Mouse (Mus musculus): ENCODE measurements around the gene Arid1b. TPM values are rescaled to one million over a fixed set of nuclear protein-coding genes. Genes with fewer than 3 reads are reported as not detected.

Arid1b gene
- polyA plus RNA-seq, 1 experiment from 2014 or later, result 12.9 TPM

DNA sequence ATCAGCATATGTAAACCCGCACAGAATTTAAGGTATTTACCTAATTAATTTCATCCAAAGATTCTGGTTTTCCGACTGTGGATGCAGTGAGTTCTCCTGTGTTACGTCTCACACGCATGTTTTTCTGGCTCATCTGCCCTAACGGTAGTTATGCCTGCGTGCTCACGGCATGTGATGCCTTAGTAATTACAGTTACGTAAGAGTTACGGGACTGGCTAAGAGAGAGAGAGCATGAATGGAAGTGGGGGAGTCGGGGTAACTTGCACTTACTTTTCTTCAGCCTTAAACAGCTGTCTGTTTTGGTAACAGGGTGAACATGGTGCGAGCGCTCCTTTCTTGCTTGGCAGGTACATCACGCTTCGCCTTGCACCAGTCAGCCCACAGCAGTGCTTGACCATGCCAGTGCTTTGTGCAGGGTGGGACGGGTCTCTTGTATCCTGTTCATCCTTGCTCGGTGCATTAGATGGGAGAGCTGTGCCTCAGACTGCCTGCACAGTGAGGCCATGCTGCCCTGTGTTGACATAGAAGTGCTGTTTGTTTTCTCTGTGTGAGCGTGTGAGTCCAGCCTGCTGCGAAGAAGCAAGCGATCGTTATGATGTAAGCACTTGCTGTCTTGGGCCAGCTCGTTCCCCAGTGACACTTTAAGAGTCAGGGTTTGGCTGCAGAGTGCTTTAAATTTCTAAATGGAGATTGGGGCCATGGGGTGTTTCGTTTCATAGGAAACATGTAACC is 267.9 kb downstream of the Arid1b start:
- H3K36me3 ChIP-seq (replicated peaks; ENCODE audit: control insufficient read depth, insufficient read depth, low read depth, low read length), result no peaks in the 10 kb centered on the region
- no peak overlapping the region for H3K9ac ChIP-seq (replicated peaks; ENCODE audit: low read length)
- no peak overlapping the region for H3K4me2 ChIP-seq (ENCODE audit: low read depth, low read length)
- WGBS, result 78% methylated on average over 22 of the region's 22 CpGs
- H3K4me1 ChIP-seq (ENCODE audit: control insufficient read depth, insufficient read depth, low read length), result no peaks in the 10 kb centered on the region
- H3K4me3 ChIP-seq (ENCODE audit: low read depth, low read length), result no peak overlapping the region
- no peak for ATAC-seq (replicated peaks; ENCODE audit: insufficient number of reproducible peaks, low FRiP score, low TSS enrichment, low read depth)
- no peak overlapping the region for H3K27ac ChIP-seq (replicated peaks; ENCODE audit: low read depth, low read length)
- no peaks in the 10 kb centered on the region for H3K27me3 ChIP-seq (ENCODE audit: control insufficient read depth, insufficient read depth, low read length)
- H3K9me3 ChIP-seq (replicated peaks; ENCODE audit: control insufficient read depth, low read length), result no peaks in the 10 kb centered on the region
- no peak for DNase-seq (ENCODE audit: low spot score)

DNA sequence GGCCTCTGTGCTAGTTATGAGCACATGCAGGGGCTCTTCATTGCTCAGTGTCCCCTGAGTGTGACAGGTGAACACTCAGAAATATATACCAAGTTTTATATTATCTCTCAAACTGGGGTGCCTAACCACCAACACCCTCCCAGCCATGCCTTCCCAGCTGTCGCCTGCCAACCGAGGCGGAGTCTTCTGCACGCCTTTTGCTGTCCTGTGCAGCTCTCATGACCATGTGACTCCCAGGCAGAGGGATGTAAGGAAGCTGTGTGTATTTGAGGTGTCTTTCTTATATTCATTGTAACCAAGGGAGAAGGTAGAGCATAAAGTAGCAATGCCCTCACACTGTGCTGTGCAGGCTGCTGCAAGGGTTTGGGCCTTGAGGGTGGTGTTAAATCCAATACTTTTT is 268.7 kb downstream of the Arid1b start:
- Histone ChIP-seq H3K4me1 (ENCODE audit: control insufficient read depth, insufficient read depth, low read length) (no peaks in the 10 kb centered on the region), H3K4me2 (ENCODE audit: low read depth, low read length) (no peak overlapping the region), H3K9me3 (replicated peaks; ENCODE audit: control insufficient read depth, low read length) (no peaks in the 10 kb centered on the region), H3K27ac (replicated peaks; ENCODE audit: low read depth, low read length) (no peak overlapping the region), H3K27me3 (ENCODE audit: control insufficient read depth, insufficient read depth, low read length) (no peaks in the 10 kb centered on the region), H3K9ac (replicated peaks; ENCODE audit: low read length) (no peak overlapping the region), H3K36me3 (replicated peaks; ENCODE audit: control insufficient read depth, insufficient read depth, low read depth, low read length) (no peaks in the 10 kb centered on the region), H3K4me3 (ENCODE audit: low read depth, low read length) (no peak overlapping the region)
- 81% methylated on average over 4 of the region's 4 CpGs for WGBS
- ATAC-seq (replicated peaks; ENCODE audit: insufficient number of reproducible peaks, low FRiP score, low TSS enrichment, low read depth) (no peak), DNase-seq (ENCODE audit: low spot score) (no peak)

DNA sequence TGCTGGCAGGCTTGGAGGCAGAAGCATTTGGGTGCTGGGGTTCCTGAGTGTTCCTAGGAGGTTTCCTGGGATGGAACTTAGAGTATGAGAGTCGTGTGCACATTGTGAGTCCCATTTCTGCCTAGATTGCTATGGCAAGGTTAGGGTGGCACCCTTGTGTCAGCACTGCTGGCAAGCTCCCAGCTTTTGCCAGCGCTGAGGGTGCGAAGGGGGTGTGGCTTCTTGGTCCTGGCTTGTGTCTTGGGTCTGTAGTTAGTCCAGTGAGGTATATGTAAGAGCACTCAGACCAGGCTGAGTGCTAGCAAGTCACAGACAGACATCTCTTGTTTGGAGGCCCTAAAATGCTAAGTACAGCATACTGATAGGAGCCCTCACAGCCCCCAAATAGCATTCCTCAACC is 270.7 kb downstream of the Arid1b start:
- ATAC-seq (replicated peaks; ENCODE audit: insufficient number of reproducible peaks, low FRiP score, low TSS enrichment, low read depth), result no peak
- Histone ChIP-seq H3K9ac (replicated peaks; ENCODE audit: low read length) (no peak overlapping the region), H3K9me3 (replicated peaks; ENCODE audit: control insufficient read depth, low read length) (no peaks in the 10 kb centered on the region), H3K4me1 (ENCODE audit: control insufficient read depth, insufficient read depth, low read length) (no peaks in the 10 kb centered on the region), H3K4me2 (ENCODE audit: low read depth, low read length) (no peak overlapping the region), H3K4me3 (ENCODE audit: low read depth, low read length) (no peak overlapping the region), H3K27ac (replicated peaks; ENCODE audit: low read depth, low read length) (no peak overlapping the region), H3K27me3 (ENCODE audit: control insufficient read depth, insufficient read depth, low read length) (no peaks in the 10 kb centered on the region), H3K36me3 (replicated peaks; ENCODE audit: control insufficient read depth, insufficient read depth, low read depth, low read length) (no peaks in the 10 kb centered on the region)
- WGBS, result 96% methylated on average over 3 of the region's 3 CpGs
- DNase-seq (ENCODE audit: low spot score), result no peak

DNA sequence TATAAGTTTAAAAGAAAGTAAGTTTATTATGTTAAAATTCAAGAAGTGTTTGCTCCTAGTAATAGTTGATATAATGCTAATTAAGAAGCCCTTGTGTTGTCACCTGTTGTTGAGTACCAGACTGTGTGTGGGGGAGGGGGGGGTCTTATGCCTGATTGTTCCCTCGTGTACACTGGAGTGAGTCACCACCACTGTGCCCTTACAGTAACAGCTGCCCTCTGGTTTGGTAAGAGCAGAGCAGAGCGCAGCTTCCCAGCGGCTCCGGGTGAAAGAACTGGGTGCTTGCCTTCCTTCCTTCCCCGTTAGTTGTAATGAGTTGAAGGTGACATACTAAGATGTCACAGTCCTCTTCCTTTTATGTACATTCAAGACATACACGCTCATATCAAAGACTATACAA is 271.5 kb downstream of the Arid1b start:
- no peak for ATAC-seq (replicated peaks; ENCODE audit: insufficient number of reproducible peaks, low FRiP score, low TSS enrichment, low read depth)
- Histone ChIP-seq H3K4me3 (ENCODE audit: low read depth, low read length) (no peak overlapping the region), H3K27me3 (ENCODE audit: control insufficient read depth, insufficient read depth, low read length) (no peaks in the 10 kb centered on the region), H3K9me3 (replicated peaks; ENCODE audit: control insufficient read depth, low read length) (no peaks in the 10 kb centered on the region), H3K9ac (replicated peaks; ENCODE audit: low read length) (no peak overlapping the region), H3K36me3 (replicated peaks; ENCODE audit: control insufficient read depth, insufficient read depth, low read depth, low read length) (no peaks in the 10 kb centered on the region), H3K27ac (replicated peaks; ENCODE audit: low read depth, low read length) (no peak overlapping the region), H3K4me1 (ENCODE audit: control insufficient read depth, insufficient read depth, low read length) (no peaks in the 10 kb centered on the region), H3K4me2 (ENCODE audit: low read depth, low read length) (no peak overlapping the region)
- DNase-seq (ENCODE audit: low spot score), result no peak
- WGBS, result 91% methylated on average over 6 of the region's 6 CpGs

DNA sequence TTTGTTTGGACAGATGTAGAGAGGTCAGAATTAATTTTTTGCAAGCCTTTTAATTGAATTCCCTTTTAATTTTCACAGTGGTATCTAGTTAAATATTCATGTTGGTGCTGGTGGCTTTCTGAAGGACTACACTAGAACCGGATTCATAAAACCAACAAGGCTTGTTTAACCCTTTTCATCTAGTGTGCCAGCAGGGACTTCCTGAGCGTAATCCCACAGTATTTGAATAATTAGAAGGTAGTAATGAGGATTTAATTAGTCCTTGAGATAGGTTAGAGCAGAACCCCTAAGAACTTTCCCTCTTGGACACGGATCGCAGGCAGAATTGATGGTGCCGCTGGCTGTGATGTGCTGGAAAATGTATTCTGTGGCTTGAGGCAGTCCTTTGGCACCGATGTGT is 273.6 kb downstream of the Arid1b start:
- H3K36me3 ChIP-seq (replicated peaks; ENCODE audit: control insufficient read depth, insufficient read depth, low read depth, low read length), result no peaks in the 10 kb centered on the region
- 86% methylated on average over 6 of the region's 6 CpGs for WGBS
- DNase-seq (ENCODE audit: low spot score), result no peak

DNA sequence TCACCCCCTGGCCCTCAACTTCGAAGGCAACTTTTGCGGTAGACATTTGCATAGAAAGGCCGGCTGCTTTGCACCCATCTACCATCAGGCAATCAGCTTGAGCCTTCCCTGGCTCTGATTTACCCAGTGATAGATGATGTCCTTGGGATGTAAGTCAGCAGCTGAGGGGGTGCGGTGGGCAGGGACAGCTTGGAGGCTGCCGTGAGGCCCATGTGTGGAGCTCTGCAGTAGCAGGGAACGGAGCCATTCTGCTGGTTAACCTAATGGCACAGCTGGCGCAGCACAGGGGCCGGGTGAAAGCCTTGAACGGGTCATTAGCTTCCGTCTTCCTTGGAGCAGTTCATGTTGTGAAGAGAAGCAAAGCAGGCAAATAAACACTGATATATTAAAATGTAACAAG is 275.2 kb downstream of the Arid1b start:
- H3K4me1 ChIP-seq (ENCODE audit: control insufficient read depth, insufficient read depth, low read length), result no peaks in the 10 kb centered on the region
- H3K4me3 ChIP-seq (ENCODE audit: low read depth, low read length), result no peak overlapping the region
- H3K27me3 ChIP-seq (ENCODE audit: control insufficient read depth, insufficient read depth, low read length), result no peaks in the 10 kb centered on the region
- H3K36me3 ChIP-seq (replicated peaks; ENCODE audit: control insufficient read depth, insufficient read depth, low read depth, low read length), result no peaks in the 10 kb centered on the region
- H3K27ac ChIP-seq (replicated peaks; ENCODE audit: low read depth, low read length), result no peak overlapping the region
- H3K4me2 ChIP-seq (ENCODE audit: low read depth, low read length), result no peak overlapping the region
- WGBS, result 89% methylated on average over 10 of the region's 10 CpGs
- no peak overlapping the region for H3K9ac ChIP-seq (replicated peaks; ENCODE audit: low read length)
- DNase-seq (ENCODE audit: low spot score) (no peak), ATAC-seq (replicated peaks; ENCODE audit: insufficient number of reproducible peaks, low FRiP score, low TSS enrichment, low read depth) (no peak)
- H3K9me3 ChIP-seq (replicated peaks; ENCODE audit: control insufficient read depth, low read length), result no peaks in the 10 kb centered on the region

More for the DNA sequence above, 273.6 kb downstream of the Arid1b start:
- Histone ChIP-seq H3K9me3 (replicated peaks; ENCODE audit: control insufficient read depth, low read length) (no peaks in the 10 kb centered on the region), H3K27me3 (ENCODE audit: control insufficient read depth, insufficient read depth, low read length) (no peaks in the 10 kb centered on the region), H3K4me3 (ENCODE audit: low read depth, low read length) (no peak overlapping the region), H3K27ac (replicated peaks; ENCODE audit: low read depth, low read length) (no peak overlapping the region), H3K4me1 (ENCODE audit: control insufficient read depth, insufficient read depth, low read length) (no peaks in the 10 kb centered on the region), H3K4me2 (ENCODE audit: low read depth, low read length) (no peak overlapping the region), H3K9ac (replicated peaks; ENCODE audit: low read length) (no peak overlapping the region)
- ATAC-seq (replicated peaks; ENCODE audit: insufficient number of reproducible peaks, low FRiP score, low TSS enrichment, low read depth), result no peak

DNA sequence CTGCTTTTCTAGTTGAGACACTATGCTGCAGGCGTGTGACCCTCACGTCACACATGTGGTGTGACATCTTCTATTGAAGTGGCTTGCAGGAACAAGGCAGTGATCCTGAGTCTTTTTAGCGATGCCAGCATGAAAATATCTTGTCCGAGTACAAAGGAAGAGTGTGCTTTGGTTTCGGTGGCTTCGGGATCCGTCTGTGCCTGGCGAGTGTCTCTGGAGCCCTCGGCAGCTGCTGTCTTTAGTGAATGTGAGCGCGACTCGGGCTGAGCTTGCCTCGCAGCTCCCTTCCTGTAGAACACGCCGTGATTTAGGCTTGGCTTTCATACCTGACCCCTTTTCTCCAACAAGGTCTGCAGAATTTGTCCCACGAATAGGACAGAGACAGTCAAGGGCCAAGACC is 275.6 kb downstream of the Arid1b start:
- no peak for ATAC-seq (replicated peaks; ENCODE audit: insufficient number of reproducible peaks, low FRiP score, low TSS enrichment, low read depth)
- Histone ChIP-seq H3K27me3 (ENCODE audit: control insufficient read depth, insufficient read depth, low read length) (no peaks in the 10 kb centered on the region), H3K9ac (replicated peaks; ENCODE audit: low read length) (no peak overlapping the region), H3K4me1 (ENCODE audit: control insufficient read depth, insufficient read depth, low read length) (no peaks in the 10 kb centered on the region), H3K9me3 (replicated peaks; ENCODE audit: control insufficient read depth, low read length) (no peaks in the 10 kb centered on the region), H3K36me3 (replicated peaks; ENCODE audit: control insufficient read depth, insufficient read depth, low read depth, low read length) (no peaks in the 10 kb centered on the region), H3K4me3 (ENCODE audit: low read depth, low read length) (no peak overlapping the region), H3K27ac (replicated peaks; ENCODE audit: low read depth, low read length) (no peak overlapping the region), H3K4me2 (ENCODE audit: low read depth, low read length) (no peak overlapping the region)
- DNase-seq (ENCODE audit: low spot score), result no peak
- WGBS, result 92% methylated on average over 16 of the region's 16 CpGs

DNA sequence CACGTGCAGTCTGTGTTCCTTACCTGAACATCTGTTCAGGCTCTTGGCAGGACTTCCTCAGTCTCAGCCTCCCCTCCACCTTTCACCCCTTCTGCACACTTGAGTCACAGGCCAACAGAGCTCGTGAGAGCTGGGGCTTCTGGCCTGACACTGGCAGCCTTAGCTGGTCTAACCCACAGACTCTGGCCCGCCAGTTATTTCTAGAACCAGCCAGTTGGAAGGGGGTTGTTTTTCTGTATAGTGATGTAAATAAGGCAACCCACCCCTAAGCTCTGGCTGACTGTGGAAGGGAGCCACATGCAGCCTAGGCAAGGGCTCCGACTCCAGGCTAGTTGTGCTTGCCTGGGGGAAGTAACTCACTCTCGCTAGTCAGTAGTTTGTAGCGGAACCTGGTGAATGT is 276.7 kb downstream of the Arid1b start:
- Histone ChIP-seq H3K4me1 (ENCODE audit: control insufficient read depth, insufficient read depth, low read length) (no peaks in the 10 kb centered on the region), H3K27ac (replicated peaks; ENCODE audit: low read depth, low read length) (no peak overlapping the region), H3K4me3 (ENCODE audit: low read depth, low read length) (no peak overlapping the region), H3K4me2 (ENCODE audit: low read depth, low read length) (no peak overlapping the region), H3K36me3 (replicated peaks; ENCODE audit: control insufficient read depth, insufficient read depth, low read depth, low read length) (no peaks in the 10 kb centered on the region), H3K27me3 (ENCODE audit: control insufficient read depth, insufficient read depth, low read length) (no peaks in the 10 kb centered on the region), H3K9me3 (replicated peaks; ENCODE audit: control insufficient read depth, low read length) (no peaks in the 10 kb centered on the region), H3K9ac (replicated peaks; ENCODE audit: low read length) (no peak overlapping the region)
- no peak for ATAC-seq (replicated peaks; ENCODE audit: insufficient number of reproducible peaks, low FRiP score, low TSS enrichment, low read depth)
- DNase-seq (ENCODE audit: low spot score), result no peak
- WGBS, result 74% methylated on average over 6 of the region's 6 CpGs
